Mouse (Mus musculus): ENCODE measurements around the gene 4931400O07Rik.

Gene 4931400O07Rik

DNA sequence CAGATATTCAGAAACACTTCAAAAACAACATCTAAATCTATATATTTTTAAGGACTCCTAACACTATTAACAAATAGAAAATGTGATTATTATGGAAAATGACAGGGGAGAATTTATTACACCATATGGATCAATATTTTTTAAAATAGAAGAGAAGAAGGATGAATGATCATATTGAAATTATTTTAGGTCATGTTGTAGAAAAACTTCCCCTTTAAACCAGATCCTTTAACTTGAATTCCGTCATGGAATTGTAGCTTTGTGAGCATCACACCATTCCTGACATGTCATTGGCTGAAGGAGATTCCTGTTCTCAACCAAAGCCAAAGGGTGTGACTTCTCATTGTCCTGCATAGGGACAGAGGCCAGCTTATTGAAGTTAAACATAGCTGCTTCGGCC, at the start of gene 4931400O07Rik:
Gene 4931400O07Rik (plus strand): TSS at position 301 of the 400 bp plus-strand sequence.
- no peak for DNase-seq (ENCODE audit: inconsistent ontology term)
